Mouse (Mus musculus): ENCODE measurements around the gene Fam120a. TPM values are rescaled to one million over a fixed set of nuclear protein-coding genes. Genes with fewer than 3 reads are reported as not detected.
A peak's percentile ranks its signal among the peaks of the same experiment; 100 is the strongest.

The Fam120a gene
- polyA plus RNA-seq, 1 experiment from 2014 or later = 24.8 TPM

DNA sequence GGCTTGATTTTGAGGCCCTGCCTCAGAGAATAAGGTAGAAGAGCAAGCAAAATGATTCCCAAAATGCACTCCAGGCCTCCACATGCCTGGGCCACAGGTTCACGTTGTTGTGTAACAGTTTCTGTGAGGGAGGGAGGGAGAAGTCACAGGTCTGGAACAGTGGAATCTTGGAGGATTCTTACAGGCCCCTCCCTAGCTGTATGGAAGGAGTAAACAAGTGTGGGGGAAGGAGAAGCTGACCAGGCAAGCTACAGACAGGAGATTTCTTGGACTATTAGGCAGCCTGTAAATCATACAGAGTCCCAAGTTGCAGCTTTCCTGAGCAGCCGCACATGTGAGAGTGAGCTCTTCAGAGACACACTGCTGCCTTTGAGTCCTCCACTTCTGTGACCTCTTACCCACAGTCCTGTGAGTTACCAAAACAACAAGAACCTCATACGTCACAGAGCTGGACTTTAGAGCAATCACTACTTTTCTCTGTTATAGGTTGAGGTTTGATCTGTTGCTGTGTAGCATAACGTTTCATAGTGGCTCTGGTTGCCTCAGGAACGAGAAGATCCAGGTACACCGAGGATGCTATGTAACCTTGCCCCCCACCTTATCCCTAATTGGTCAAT lies 14.8 kb upstream of the Fam120a start:
- Histone ChIP-seq H3K27me3 (no peaks in the 10 kb centered on the region), H3K4me1 (0 out of 2 replicates have a peak, but pooled peaks cover 4% of the 10 kb centered on the region), H3K27ac (replicated peaks) (no peak overlapping the region), H3K4me3 (replicated peaks) (no peak overlapping the region), H3K36me3 (no peaks in the 10 kb centered on the region), H3K9me3 (replicated peaks) (no peaks in the 10 kb centered on the region), H3K9ac (no peak overlapping the region), H3K4me2 (replicated peaks) (no peak overlapping the region)
- 75% methylated on average over 6 of the region's 6 CpGs for WGBS
- no peak for ATAC-seq (ENCODE audit: insufficient number of reproducible peaks, low FRiP score, low TSS enrichment, low read depth)

DNA sequence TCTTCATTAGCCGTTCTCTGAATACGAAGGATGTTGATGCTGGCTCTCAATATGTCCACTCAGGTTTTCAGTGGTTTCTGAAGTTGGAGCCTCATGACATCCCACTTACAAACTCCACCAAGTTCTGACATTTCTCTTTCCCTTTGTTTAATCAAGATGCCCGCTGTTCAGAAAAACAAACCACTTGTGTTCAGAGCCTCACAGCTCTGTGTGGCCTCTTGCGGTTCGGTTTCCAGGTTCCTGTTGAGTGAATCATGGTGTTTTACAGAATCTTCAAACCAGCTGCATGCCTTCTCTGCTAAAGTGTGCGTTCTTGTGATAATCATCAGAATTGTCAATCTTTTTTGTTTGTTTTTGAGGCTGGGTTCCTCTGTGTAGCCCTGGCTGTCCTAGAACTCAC lies 11.3 kb upstream of the Fam120a start:
- 0 out of 2 replicates have a peak overlapping the region, but pooled peaks have one; percentile 12 for H3K27ac ChIP-seq (replicated peaks)
- H3K36me3 ChIP-seq = no peaks in the 10 kb centered on the region
- no peaks in the 10 kb centered on the region for H3K9me3 ChIP-seq (replicated peaks)
- ATAC-seq (ENCODE audit: insufficient number of reproducible peaks, low FRiP score, low TSS enrichment, low read depth) = no peak
- H3K9ac ChIP-seq = no peak overlapping the region
- no peaks in the 10 kb centered on the region for H3K27me3 ChIP-seq
- no peak overlapping the region for H3K4me3 ChIP-seq (replicated peaks)
- no peak overlapping the region for H3K4me2 ChIP-seq (replicated peaks)
- H3K4me1 ChIP-seq = 0 out of 2 replicates have a peak, but pooled peaks cover 4% of the 10 kb centered on the region
- WGBS = 58% methylated on average over 6 of the region's 6 CpGs

GRCm38 (mm10) chr13:48977858-48978257 lies 10.0 kb upstream of the Fam120a start:
- H3K4me2 ChIP-seq (replicated peaks) = no peak overlapping the region
- no peaks in the 10 kb centered on the region for H3K9me3 ChIP-seq (replicated peaks)
- 0 out of 2 replicates have a peak, but pooled peaks cover 4% of the 10 kb centered on the region for H3K4me1 ChIP-seq
- WGBS = 45% methylated on average over 3 of the region's 3 CpGs
- H3K27ac ChIP-seq (replicated peaks) = no peak overlapping the region
- H3K9ac ChIP-seq = no peak overlapping the region
- H3K4me3 ChIP-seq (replicated peaks) = no peak overlapping the region
- H3K27me3 ChIP-seq = no peaks in the 10 kb centered on the region
- no peak for ATAC-seq (ENCODE audit: insufficient number of reproducible peaks, low FRiP score, low TSS enrichment, low read depth)
- no peaks in the 10 kb centered on the region for H3K36me3 ChIP-seq

GRCm38 (mm10) chr13:48974699-48975098 lies 6.9 kb upstream of the Fam120a start:
- peaks cover 14% of the 10 kb centered on the region for H3K4me1 ChIP-seq
- ATAC-seq (ENCODE audit: insufficient number of reproducible peaks, low FRiP score, low TSS enrichment, low read depth) = no peak
- no peaks in the 10 kb centered on the region for H3K36me3 ChIP-seq
- no peak overlapping the region for H3K4me2 ChIP-seq (replicated peaks)
- no peak overlapping the region for H3K9ac ChIP-seq
- H3K27ac ChIP-seq (replicated peaks) = no peak overlapping the region
- 84% methylated on average over 2 of the region's 2 CpGs for WGBS
- H3K9me3 ChIP-seq (replicated peaks) = no peaks in the 10 kb centered on the region
- H3K4me3 ChIP-seq (replicated peaks) = no peak overlapping the region
- H3K27me3 ChIP-seq = no peaks in the 10 kb centered on the region

- Histone ChIP-seq H3K4me3 (replicated peaks) (no peak overlapping the region), H3K27ac (replicated peaks) (no peak overlapping the region), H3K36me3 (no peaks in the 10 kb centered on the region), H3K9ac (no peak overlapping the region), H3K9me3 (replicated peaks) (no peaks in the 10 kb centered on the region), H3K27me3 (no peaks in the 10 kb centered on the region), H3K4me2 (replicated peaks) (no peak overlapping the region), H3K4me1 (peaks cover 18% of the 10 kb centered on the region)
- no peak for ATAC-seq (ENCODE audit: insufficient number of reproducible peaks, low FRiP score, low TSS enrichment, low read depth)
- 79% methylated on average over 4 of the region's 4 CpGs for WGBS
These were observed 6.4 kb upstream of the Fam120a start for GRCm38 (mm10) chr13:48974266-48974665.

DNA sequence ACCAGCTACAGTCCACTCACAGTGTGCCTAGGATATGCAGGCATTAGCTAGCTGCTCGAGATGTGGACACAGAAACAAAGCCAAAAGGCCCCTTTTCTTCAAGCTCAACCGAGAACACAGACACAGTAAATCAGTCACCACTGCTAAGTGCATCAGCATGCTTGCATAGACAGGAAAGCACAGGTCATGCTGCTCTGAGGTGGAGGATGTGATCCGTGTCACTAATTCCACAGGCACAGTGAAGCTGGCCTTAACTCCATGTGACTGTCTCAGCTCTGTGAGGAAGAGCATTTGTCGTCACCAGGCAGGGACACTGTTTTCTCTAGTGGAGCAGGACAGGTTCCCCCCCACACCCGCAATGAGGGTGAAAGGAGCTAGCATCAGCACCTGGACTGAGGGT lies 5.4 kb upstream of the Fam120a start:
- WGBS = 68% methylated on average over 5 of the region's 5 CpGs
- no peaks in the 10 kb centered on the region for H3K27me3 ChIP-seq
- H3K9ac ChIP-seq = no peak overlapping the region
- H3K27ac ChIP-seq (replicated peaks) = no peak overlapping the region
- no peak overlapping the region for H3K4me2 ChIP-seq (replicated peaks)
- H3K9me3 ChIP-seq (replicated peaks) = no peaks in the 10 kb centered on the region
- no peak for ATAC-seq (ENCODE audit: insufficient number of reproducible peaks, low FRiP score, low TSS enrichment, low read depth)
- peaks cover 18% of the 10 kb centered on the region for H3K4me1 ChIP-seq
- H3K4me3 ChIP-seq (replicated peaks) = no peak overlapping the region
- no peaks in the 10 kb centered on the region for H3K36me3 ChIP-seq

GRCm38 (mm10) chr13:48971033-48971432 lies 3.2 kb upstream of the Fam120a start:
- WGBS = 57% methylated on average over 5 of the region's 5 CpGs
- no peaks in the 10 kb centered on the region for H3K9me3 ChIP-seq (replicated peaks)
- H3K36me3 ChIP-seq = no peaks in the 10 kb centered on the region
- no peak for ATAC-seq (ENCODE audit: insufficient number of reproducible peaks, low FRiP score, low TSS enrichment, low read depth)
- H3K4me1 ChIP-seq = peaks cover 25% of the 10 kb centered on the region
- H3K9ac ChIP-seq = no peak overlapping the region
- H3K27me3 ChIP-seq = no peaks in the 10 kb centered on the region
- H3K4me3 ChIP-seq (replicated peaks) = no peak overlapping the region
- H3K4me2 ChIP-seq (replicated peaks) = no peak overlapping the region
- H3K27ac ChIP-seq (replicated peaks) = 0 out of 2 replicates have a peak overlapping the region, but pooled peaks have one; percentile 40

DNA sequence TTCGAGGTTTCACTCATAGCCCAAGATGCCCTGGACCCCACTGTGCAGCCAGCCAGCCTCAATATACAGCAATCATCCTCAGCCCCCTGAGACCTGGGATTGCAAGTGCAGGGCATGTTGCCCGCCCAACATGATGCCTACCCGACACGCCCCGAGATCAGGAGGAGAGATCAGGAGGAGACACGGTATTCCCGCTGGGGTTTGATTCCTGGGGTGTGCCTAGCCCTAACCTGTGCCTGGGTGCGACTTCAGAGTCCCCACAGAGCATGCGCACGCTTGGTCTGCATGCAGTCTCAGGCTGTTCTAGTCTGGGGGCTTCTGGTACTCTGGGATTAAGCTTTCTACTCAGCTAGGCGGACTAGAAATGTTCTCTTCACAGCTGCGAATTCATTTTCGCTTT lies 2.7 kb upstream of the Fam120a start:
- Histone ChIP-seq H3K9ac (no peak overlapping the region), H3K4me1 (peaks cover 30% of the 10 kb centered on the region), H3K27me3 (no peaks in the 10 kb centered on the region), H3K9me3 (replicated peaks) (no peaks in the 10 kb centered on the region), H3K27ac (replicated peaks) (peak overlapping the region; percentile 40; the same call in 1 of the 2 replicates), H3K36me3 (no peaks in the 10 kb centered on the region), H3K4me2 (replicated peaks) (no peak overlapping the region), H3K4me3 (replicated peaks) (no peak overlapping the region)
- ATAC-seq (ENCODE audit: insufficient number of reproducible peaks, low FRiP score, low TSS enrichment, low read depth) = no peak
- 60% methylated on average over 13 of the region's 13 CpGs for WGBS

GRCm38 (mm10) chr13:48968750-48969088 lies 902 bp upstream of the Fam120a start:
- WGBS = 9% methylated on average over 7 of the region's 7 CpGs
- peak overlapping the region; percentile 52 for H3K4me2 ChIP-seq (replicated peaks)
- peaks cover 45% of the 10 kb centered on the region for H3K4me1 ChIP-seq
- H3K9me3 ChIP-seq (replicated peaks) = no peaks in the 10 kb centered on the region
- peak overlapping the region; percentile 87 for H3K4me3 ChIP-seq (replicated peaks)
- peak overlapping the region; percentile 90 for H3K9ac ChIP-seq
- no peak; the same call in 1 of the 2 replicates for ATAC-seq (ENCODE audit: insufficient number of reproducible peaks, low FRiP score, low TSS enrichment, low read depth)
- no peaks in the 10 kb centered on the region for H3K36me3 ChIP-seq
- H3K27ac ChIP-seq (replicated peaks) = peak overlapping the region; percentile 98
- H3K27me3 ChIP-seq = no peaks in the 10 kb centered on the region

DNA sequence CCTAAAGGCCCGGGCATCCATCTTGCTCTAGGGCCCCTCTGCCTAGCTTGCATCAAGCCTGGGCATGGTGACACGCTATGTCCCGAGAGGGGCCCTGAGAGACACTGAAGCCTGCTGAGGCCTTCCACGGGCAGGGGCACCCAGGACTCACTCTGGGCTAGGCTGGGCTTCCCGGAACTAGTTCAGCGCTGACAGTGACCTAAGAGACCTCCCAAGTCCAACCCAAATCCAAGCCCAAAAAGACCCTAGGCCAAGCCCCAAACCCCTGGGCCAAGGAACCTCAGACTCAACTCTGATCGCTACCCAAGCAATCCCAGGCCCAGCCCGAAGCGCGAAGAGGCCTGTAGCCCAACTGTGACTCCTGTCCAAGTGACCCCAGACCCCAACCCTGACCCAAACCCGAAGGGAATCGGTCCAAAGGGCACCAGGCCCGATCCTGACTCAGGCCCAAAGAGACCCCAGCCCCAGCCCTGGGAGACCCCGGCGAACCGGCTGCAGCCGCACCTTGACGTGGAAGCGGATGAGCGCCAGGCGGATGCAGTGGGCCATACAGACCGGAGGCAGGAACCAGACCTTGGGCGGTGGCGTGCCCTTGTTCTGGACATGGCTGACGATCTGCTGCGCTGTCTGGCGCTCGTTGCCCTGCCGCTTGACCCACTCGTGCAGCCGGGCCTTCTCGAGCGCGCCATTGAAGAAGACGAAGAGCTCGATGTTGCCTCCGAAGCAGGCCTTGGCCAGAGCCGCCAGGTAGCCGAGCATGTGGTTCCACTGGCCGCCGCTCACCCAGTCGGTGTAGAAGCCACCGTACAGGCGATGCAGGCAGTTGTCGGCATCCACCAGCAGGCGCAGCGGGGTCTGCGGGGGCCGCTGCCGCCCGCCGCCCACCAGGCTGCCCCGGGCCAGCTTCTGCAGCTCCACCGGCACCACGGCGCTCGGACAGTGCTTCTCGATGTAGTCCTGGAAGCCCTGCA lies 681 bp downstream of the Fam120a start:
- H3K27ac ChIP-seq (replicated peaks) = peak overlapping the region; percentile 98
- H3K27me3 ChIP-seq = no peaks in the 10 kb centered on the region
- H3K4me1 ChIP-seq = peaks cover 52% of the 10 kb centered on the region
- peak overlapping the region; percentile 89 for H3K4me2 ChIP-seq (replicated peaks)
- no peak for ATAC-seq (ENCODE audit: insufficient number of reproducible peaks, low FRiP score, low TSS enrichment, low read depth)
- no peaks in the 10 kb centered on the region for H3K36me3 ChIP-seq
- WGBS = under 1% methylated on average over 58 of the region's 58 CpGs
- no peaks in the 10 kb centered on the region for H3K9me3 ChIP-seq (replicated peaks)
- peak overlapping the region; percentile 87 for H3K4me3 ChIP-seq (replicated peaks)
- peak overlapping the region; percentile 90 for H3K9ac ChIP-seq
